Mouse (Mus musculus): ENCODE results near the gene Tbc1d10b. TPM values are rescaled to one million over a fixed set of nuclear protein-coding genes. Genes with fewer than 3 reads are reported as not detected.
"Not testable (repeated sequence)": the region's sequence is repeated elsewhere in the genome, so short reads cannot be mapped to it uniquely, and the experiment has no call there.

The Tbc1d10b gene
- polyA plus RNA-seq (2014; fragmentation: Nextera tagmentation; extraction: Ambion mirVana), result 28.5 and 29.4 TPM in 2 replicates

GRCm38 (mm10) chr7:127208295-127208552 is at the start of gene Tbc1d10b:
Tbc1d10b (minus strand) TSS chr7:127208468.
- Histone ChIP-seq H3K27me3 (ENCODE audit: control insufficient read depth, insufficient read depth, low read length) (no peaks in the 10 kb centered on the region), H3K9me3 (ENCODE audit: control insufficient read depth, low read length) (no peaks in the 10 kb centered on the region), H3K4me1 (ENCODE audit: control insufficient read depth, insufficient read depth, low read length) (peaks cover 25% of the 10 kb centered on the region), H3K4me3 (ENCODE audit: low read depth, low read length) (peak within 1 kb of the TSS; percentile 90), H3K4me2 (ENCODE audit: low read depth, low read length) (peak within 1 kb of the TSS; percentile 100), H3K36me3 (ENCODE audit: control insufficient read depth, insufficient read depth, low read length) (peaks cover 2% of the 10 kb centered on the region; the same call in 1 of the 2 replicates), H3K27ac (ENCODE audit: low read depth, low read length) (peak within 1 kb of the TSS; percentile 77), H3K9ac (replicated peaks; ENCODE audit: low read depth, low read length) (peak within 1 kb of the TSS; percentile 81)
- WGBS, result under 1% methylated on average over 35 of the region's 44 CpGs
- ATAC-seq (ENCODE audit: low read depth), result peak; percentile 4; the same call in 1 of the 2 replicates

- peaks cover 18% of the 10 kb centered on the region; the same call in 1 of the 2 replicates for H3K4me1 ChIP-seq (ENCODE audit: control insufficient read depth, insufficient read depth, low read length)
- ATAC-seq (ENCODE audit: low read depth), result no peak
- H3K9me3 ChIP-seq (ENCODE audit: control insufficient read depth, low read length), result no peaks in the 10 kb centered on the region
- no peaks in the 10 kb centered on the region for H3K36me3 ChIP-seq (ENCODE audit: control insufficient read depth, insufficient read depth, low read length)
- no peak overlapping the region for H3K4me2 ChIP-seq (ENCODE audit: low read depth, low read length)
- no peak overlapping the region for H3K4me3 ChIP-seq (ENCODE audit: low read depth, low read length)
- H3K27me3 ChIP-seq (ENCODE audit: control insufficient read depth, insufficient read depth, low read length), result no peaks in the 10 kb centered on the region
- H3K9ac ChIP-seq (replicated peaks; ENCODE audit: low read depth, low read length), result no peak overlapping the region
- no peak overlapping the region for H3K27ac ChIP-seq (ENCODE audit: low read depth, low read length)
- 90% methylated on average over 5 of the region's 5 CpGs for WGBS
Observed at GRCm38 (mm10) chr7:127256518-127256917, 48.2 kb upstream of the Tbc1d10b start.

- H3K4me3 ChIP-seq (ENCODE audit: low read depth, low read length), result no peak overlapping the region
- no peak for ATAC-seq (ENCODE audit: low read depth)
- H3K4me1 ChIP-seq (ENCODE audit: control insufficient read depth, insufficient read depth, low read length), result peaks cover 16% of the 10 kb centered on the region; the same call in 1 of the 2 replicates
- H3K36me3 ChIP-seq (ENCODE audit: control insufficient read depth, insufficient read depth, low read length), result no peaks in the 10 kb centered on the region
- H3K9ac ChIP-seq (replicated peaks; ENCODE audit: low read depth, low read length), result no peak overlapping the region
- no peak overlapping the region for H3K4me2 ChIP-seq (ENCODE audit: low read depth, low read length)
- no peaks in the 10 kb centered on the region for H3K9me3 ChIP-seq (ENCODE audit: control insufficient read depth, low read length)
- H3K27me3 ChIP-seq (ENCODE audit: control insufficient read depth, insufficient read depth, low read length), result no peaks in the 10 kb centered on the region
- 94% methylated on average over 2 of the region's 2 CpGs for WGBS
- no peak overlapping the region for H3K27ac ChIP-seq (ENCODE audit: low read depth, low read length)
Observed at GRCm38 (mm10) chr7:127255965-127256364, 47.7 kb upstream of the Tbc1d10b start.

DNA sequence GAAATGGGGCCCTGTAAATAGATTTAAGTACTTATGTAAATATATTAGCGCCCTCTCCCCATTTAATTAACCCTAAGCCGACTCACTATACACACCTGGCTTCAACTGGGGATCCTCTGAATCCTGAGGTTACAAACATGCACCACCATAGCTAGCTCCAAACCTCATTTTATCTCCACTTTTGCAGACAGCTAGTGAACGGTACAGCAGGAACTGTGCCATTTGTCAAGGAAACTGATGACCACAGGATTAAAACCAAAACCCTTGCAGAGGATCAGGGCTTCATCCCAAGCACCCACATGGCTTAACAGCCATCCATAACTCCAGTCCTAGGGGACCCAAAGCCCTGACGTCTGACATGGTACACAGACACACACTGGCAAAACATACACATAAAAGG is 46.7 kb upstream of the Tbc1d10b start:
- 20% methylated on average over 4 of the region's 4 CpGs for WGBS
- Histone ChIP-seq H3K36me3 (ENCODE audit: control insufficient read depth, insufficient read depth, low read length) (no peaks in the 10 kb centered on the region), H3K27me3 (ENCODE audit: control insufficient read depth, insufficient read depth, low read length) (no peaks in the 10 kb centered on the region), H3K27ac (ENCODE audit: low read depth, low read length) (peak overlapping the region; percentile 87), H3K4me3 (ENCODE audit: low read depth, low read length) (peak overlapping the region; percentile 53), H3K9ac (replicated peaks; ENCODE audit: low read depth, low read length) (peak overlapping the region; percentile 67), H3K4me1 (ENCODE audit: control insufficient read depth, insufficient read depth, low read length) (peaks cover 14% of the 10 kb centered on the region; the same call in 1 of the 2 replicates), H3K9me3 (ENCODE audit: control insufficient read depth, low read length) (no peaks in the 10 kb centered on the region), H3K4me2 (ENCODE audit: low read depth, low read length) (peak overlapping the region; percentile 81)
- no peak for ATAC-seq (ENCODE audit: low read depth)

DNA sequence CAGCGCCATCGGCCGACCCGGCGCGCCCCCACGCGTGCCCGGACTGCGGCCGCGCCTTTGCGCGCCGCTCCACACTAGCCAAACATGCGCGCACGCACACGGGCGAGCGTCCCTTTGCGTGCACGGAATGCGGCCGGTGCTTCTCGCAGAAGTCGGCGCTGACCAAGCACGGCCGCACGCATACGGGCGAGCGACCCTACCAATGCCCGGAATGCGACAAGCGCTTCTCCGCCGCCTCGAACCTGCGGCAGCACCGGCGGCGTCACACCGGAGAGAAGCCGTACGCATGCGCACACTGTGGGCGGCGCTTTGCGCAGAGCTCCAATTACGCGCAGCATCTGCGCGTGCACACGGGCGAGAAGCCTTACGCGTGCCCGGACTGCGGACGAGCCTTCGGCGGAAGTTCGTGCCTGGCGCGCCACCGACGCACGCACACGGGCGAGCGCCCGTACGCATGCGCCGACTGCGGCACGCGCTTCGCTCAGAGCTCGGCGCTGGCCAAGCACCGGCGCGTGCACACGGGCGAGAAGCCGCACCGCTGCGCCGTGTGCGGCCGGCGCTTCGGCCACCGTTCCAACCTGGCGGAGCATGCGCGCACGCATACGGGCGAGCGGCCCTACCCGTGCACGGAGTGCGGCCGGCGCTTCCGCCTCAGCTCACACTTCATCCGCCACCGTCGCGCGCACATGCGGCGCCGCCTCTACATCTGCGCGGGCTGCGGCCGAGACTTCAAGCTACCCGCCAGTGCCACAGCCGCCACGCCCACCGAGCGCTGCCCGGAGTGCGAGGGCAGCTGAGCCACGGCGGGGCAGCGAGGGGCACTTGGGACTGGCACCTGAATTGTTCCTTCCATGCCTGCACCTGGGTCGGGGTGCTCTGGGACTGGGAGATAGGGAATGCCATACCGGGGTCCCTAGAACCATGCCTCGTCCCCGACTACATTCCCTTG is 45.8 kb upstream of the Tbc1d10b start:
- under 1% methylated on average over 136 of the region's 136 CpGs for WGBS
- peaks cover 12% of the 10 kb centered on the region; the same call in 1 of the 2 replicates for H3K4me1 ChIP-seq (ENCODE audit: control insufficient read depth, insufficient read depth, low read length)
- peak; percentile 93 for ATAC-seq (ENCODE audit: low read depth)
- H3K9ac ChIP-seq (replicated peaks; ENCODE audit: low read depth, low read length), result peak overlapping the region; percentile 67
- H3K27ac ChIP-seq (ENCODE audit: low read depth, low read length), result peak overlapping the region; percentile 94
- H3K4me2 ChIP-seq (ENCODE audit: low read depth, low read length), result peak overlapping the region; percentile 81
- no peaks in the 10 kb centered on the region for H3K27me3 ChIP-seq (ENCODE audit: control insufficient read depth, insufficient read depth, low read length)
- H3K36me3 ChIP-seq (ENCODE audit: control insufficient read depth, insufficient read depth, low read length), result no peaks in the 10 kb centered on the region
- H3K9me3 ChIP-seq (ENCODE audit: control insufficient read depth, low read length), result no peaks in the 10 kb centered on the region
- H3K4me3 ChIP-seq (ENCODE audit: low read depth, low read length), result peak overlapping the region; percentile 53

GRCm38 (mm10) chr7:127253341-127253740 is 45.1 kb upstream of the Tbc1d10b start:
- peak overlapping the region; percentile 81 for H3K4me2 ChIP-seq (ENCODE audit: low read depth, low read length)
- H3K9me3 ChIP-seq (ENCODE audit: control insufficient read depth, low read length), result no peaks in the 10 kb centered on the region
- peak overlapping the region; percentile 94 for H3K27ac ChIP-seq (ENCODE audit: low read depth, low read length)
- H3K36me3 ChIP-seq (ENCODE audit: control insufficient read depth, insufficient read depth, low read length), result 0 out of 2 replicates have a peak, but pooled peaks cover 3% of the 10 kb centered on the region
- peaks cover 12% of the 10 kb centered on the region; the same call in 1 of the 2 replicates for H3K4me1 ChIP-seq (ENCODE audit: control insufficient read depth, insufficient read depth, low read length)
- ATAC-seq (ENCODE audit: low read depth), result no peak
- H3K4me3 ChIP-seq (ENCODE audit: low read depth, low read length), result peak overlapping the region; percentile 53
- 88% methylated on average over 6 of the region's 6 CpGs for WGBS
- H3K27me3 ChIP-seq (ENCODE audit: control insufficient read depth, insufficient read depth, low read length), result no peaks in the 10 kb centered on the region
- peak overlapping the region; percentile 67 for H3K9ac ChIP-seq (replicated peaks; ENCODE audit: low read depth, low read length)

GRCm38 (mm10) chr7:127252414-127252813 is 44.1 kb upstream of the Tbc1d10b start:
- 87% methylated on average over 2 of the region's 2 CpGs for WGBS
- H3K4me3 ChIP-seq (ENCODE audit: low read depth, low read length), result no peak overlapping the region
- peaks cover 12% of the 10 kb centered on the region; the same call in 1 of the 2 replicates for H3K4me1 ChIP-seq (ENCODE audit: control insufficient read depth, insufficient read depth, low read length)
- H3K9me3 ChIP-seq (ENCODE audit: control insufficient read depth, low read length), result no peaks in the 10 kb centered on the region
- no peak overlapping the region for H3K9ac ChIP-seq (replicated peaks; ENCODE audit: low read depth, low read length)
- 0 out of 2 replicates have a peak, but pooled peaks cover 3% of the 10 kb centered on the region for H3K36me3 ChIP-seq (ENCODE audit: control insufficient read depth, insufficient read depth, low read length)
- H3K27me3 ChIP-seq (ENCODE audit: control insufficient read depth, insufficient read depth, low read length), result no peaks in the 10 kb centered on the region
- ATAC-seq (ENCODE audit: low read depth), result no peak
- no peak overlapping the region for H3K4me2 ChIP-seq (ENCODE audit: low read depth, low read length)
- no peak overlapping the region for H3K27ac ChIP-seq (ENCODE audit: low read depth, low read length)

GRCm38 (mm10) chr7:127250511-127250910 is 42.2 kb upstream of the Tbc1d10b start:
- not testable (repeated sequence) for H3K27ac ChIP-seq (ENCODE audit: low read depth, low read length); H3K4me3 ChIP-seq (ENCODE audit: low read depth, low read length); H3K9me3 ChIP-seq (ENCODE audit: control insufficient read depth, low read length); H3K27me3 ChIP-seq (ENCODE audit: control insufficient read depth, insufficient read depth, low read length); H3K4me2 ChIP-seq (ENCODE audit: low read depth, low read length); ATAC-seq (ENCODE audit: low read depth); H3K9ac ChIP-seq (replicated peaks; ENCODE audit: low read depth, low read length); H3K36me3 ChIP-seq (ENCODE audit: control insufficient read depth, insufficient read depth, low read length)
- 91% methylated on average over 8 of the region's 8 CpGs for whole genome bisulfite sequencing
- peaks cover 24% of the 10 kb centered on the region for H3K4me1 ChIP-seq (ENCODE audit: control insufficient read depth, insufficient read depth, low read length)
